Mouse (Mus musculus) T-helper 1 cell (primary cell): ENCODE results near the gene D17Wsu92e.

Source experiments
- in situ Hi-C: fragments of 300-600 bp; cut with MboI, MseI; formaldehyde crosslinking; loops from one replicate; pipeline ENCODE4 v1.15.1; 2025; ENCODE audit warnings: high pct_unique_total_duplicates

The D17Wsu92e gene

DNA sequence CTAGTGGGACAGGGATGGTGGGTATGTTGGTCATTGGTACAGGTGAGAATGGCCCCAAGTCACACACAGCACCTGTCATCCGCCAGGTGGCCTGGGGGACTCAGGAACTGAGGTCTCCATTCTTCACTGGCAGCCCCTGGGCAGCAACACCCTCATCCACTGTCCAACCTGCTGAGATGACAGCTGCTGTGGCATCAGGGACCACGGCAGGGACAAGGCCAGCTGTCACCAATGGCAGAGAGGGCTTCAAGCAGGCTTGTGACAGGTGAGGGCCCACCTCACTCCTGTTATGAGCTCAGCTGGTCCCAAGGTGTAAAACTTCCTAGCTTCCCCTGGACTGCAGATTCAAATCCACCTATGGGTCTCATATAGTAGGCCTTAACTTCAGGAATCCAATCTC is 72.3 kb downstream of the D17Wsu92e start:
- in situ Hi-C loops = no loop called here

DNA sequence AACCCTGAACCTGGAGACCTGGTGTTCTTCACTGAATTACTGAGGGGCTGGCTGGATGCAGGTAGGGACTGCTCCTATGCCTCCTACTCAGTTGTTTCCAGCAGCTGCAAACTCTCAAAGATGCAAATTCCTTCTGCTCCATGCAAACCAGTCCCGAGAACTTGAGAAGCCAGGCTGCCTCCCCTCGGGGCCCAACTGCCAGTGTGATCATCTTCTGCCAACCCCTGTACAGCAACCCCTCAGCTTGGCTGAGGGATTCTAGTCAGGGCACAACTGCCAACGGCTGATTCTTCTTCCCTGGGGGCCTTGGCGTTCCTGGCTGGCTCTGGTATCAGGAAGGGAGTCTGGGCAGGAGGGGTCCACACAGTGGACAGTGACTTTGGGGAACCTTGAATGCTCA is 74.0 kb downstream of the D17Wsu92e start:
- in situ Hi-C loops = no loop called here

DNA sequence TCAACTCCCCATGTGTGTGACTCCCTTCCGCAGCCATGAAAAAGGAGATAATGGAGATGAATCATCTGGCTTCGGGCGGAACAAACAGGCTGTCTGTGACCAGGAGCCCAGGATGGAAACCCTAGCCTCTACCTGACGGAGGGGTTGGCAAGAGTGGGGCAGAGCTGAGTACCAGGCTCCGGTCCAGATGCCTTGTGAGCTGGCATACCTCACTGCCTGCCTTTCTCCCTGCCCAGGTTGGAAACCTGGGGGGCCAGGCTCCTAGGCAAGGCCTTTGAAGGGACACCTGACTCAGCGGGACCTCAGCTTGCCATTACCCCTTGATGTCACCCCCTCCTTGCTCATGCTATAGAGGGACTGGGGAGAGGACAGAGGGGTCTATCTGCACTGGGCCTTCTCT is 79.5 kb downstream of the D17Wsu92e start:
- in situ Hi-C loops = no loop called here

DNA sequence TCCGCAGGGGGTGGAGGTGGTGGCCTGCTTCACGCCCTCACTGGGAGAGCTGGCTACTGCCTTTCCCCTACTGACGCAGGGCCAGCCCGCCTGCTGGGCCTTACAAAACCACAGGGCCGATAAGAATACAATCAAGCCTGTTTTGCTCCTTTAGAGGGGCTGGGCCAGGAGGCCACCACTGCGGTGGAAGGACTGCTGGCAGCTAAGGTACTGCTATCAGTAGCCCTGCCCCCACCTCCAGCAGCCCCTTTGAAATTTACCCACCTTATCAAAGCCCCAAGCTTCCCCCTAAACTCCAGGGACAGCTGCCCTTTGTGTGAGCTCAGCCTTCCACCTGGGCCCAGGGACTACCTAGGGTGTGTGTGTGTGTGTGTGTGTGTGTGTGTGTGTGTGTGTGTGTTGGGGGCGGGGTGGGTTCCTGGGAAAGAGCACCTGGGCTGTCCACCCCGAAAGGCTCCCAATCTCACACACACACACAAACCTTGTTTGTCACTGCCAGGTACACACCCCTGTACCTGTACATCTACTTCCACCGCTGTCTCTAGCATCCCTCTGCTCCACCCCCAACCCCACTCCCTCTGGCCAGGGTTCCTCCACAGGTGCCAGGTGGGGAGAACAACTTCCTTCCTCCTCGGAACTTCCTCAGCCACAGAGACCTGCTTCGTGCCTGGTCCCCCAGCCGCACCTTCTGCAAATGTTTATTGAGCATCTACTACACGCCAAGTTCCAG is 85.9 kb downstream of the D17Wsu92e start:
- in situ Hi-C loops = no loop called here

DNA sequence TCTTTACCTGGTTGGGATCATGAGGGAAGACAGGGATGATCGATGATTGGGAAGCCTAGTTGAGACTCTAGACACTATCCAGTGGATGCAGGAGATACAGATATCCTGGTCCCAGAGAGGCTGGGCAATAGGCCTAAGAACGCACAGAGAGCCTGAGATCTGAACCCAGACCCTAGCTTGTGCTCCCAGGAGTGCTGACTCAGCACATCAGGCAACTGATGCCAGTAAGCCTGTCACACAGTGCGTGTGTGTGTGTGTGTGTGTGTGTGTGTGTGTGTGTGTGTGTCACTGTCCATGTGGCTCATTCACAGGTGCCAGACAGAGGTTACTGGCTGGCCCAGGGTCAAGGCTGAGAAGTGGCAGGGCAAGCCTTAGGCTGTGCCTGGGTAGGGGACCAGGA is 87.8 kb downstream of the D17Wsu92e start:
- in situ Hi-C loops = no loop called here

DNA sequence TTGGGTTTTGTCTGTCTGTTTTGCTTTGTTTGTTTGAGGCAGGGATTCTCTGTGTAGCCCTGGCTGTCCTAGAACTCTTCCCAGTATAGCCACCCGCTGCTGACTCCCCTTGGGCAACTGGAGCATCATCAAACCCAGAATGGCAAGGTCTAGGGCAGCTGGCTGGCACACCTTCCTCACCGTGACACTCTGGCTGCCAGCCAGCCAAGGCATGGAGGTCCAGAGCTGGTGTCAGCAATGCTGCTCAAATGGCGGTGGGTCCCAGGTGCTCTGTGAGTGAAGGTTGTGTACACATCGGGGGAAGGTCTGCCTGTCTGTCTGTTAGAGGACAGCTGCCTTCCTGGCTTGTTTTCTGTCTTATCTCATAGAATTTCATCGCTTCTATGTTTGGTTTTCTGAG is 88.3 kb downstream of the D17Wsu92e start:
- in situ Hi-C loops = no loop called here

DNA sequence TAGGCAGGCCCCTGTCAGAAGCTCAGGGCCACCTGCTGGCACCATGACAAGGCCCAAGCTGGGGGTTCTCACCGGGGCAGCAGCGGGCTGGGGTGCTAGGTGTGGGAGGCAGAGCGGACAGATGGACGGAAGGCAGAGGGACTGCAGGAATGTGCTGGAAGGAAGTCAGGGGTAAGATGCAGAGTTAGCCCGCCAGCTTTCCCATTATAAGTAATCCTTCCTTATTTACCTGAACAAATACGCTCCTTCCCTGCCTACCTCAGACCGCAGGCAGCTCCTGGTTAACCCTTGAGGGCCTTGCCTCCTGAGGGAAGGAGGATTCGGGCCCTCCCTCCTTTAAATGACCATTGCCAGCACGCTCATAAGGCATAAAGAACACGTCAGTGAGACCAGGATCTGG is 91.7 kb downstream of the D17Wsu92e start, which contains the start of gene Spdef:
Spdef (minus strand) TSS at position 186 of the 400 bp plus-strand sequence.
- in situ Hi-C loops = no loop called here

DNA sequence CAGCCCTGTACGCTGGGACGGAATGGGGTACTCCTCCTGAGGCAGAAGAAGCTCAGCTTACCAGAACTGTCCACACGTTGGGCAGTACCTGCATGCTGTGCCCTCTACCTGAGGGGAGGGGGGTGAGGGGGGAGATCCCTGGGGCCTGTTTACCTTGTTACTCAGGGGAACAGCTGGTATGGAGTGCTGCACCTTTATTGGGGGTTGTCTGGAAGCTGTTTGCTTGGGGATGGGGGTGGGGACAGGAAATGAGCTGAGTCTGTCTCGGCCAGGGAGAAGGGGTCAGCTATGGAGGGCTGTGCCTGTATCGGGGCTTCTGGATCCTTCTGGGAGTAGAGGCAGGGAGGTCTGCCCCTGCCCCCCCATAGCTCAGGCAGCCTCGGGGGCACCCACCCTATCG is 93.9 kb downstream of the D17Wsu92e start:
- in situ Hi-C loops = no loop called here

DNA sequence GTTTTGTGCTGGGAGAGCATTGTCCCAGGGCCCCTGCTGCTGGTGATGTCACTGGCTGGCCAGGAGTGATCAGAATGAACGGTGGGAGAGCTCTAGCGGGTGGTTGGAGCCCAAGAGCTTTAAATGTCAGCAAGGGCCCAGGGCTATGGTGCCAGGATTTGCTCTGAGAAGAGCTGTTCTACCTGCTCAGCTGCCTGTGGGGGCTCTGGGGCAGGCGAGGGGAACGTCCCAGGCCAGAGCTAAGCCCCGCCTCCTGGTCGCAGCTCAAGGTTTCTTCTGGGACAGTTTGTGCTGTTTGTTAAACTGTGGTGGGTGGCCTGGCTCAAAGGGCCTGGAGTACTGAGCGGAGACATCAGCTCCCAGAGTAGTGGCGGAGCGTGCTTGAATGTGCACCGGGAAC is 95.0 kb downstream of the D17Wsu92e start:
- in situ Hi-C loops = no loop called here

DNA sequence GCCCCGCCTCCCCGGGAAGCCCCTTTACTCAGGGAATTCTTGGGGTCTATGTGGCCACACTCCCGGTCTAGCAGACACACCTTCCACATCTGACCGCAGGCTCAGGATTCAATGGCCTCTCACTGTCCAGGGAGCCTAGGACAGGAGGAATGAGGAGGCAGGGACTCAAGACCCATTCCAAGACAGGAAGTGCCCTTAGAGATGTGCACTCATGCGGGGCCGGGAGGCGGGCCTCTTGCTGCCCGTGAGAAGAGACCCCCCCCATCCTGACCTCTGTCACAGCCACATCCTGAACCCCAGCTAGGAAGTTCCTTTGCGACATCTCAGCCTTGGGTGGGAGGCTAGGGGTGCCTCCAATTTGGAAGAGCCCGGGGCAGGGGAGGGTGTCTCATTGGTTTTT is 95.4 kb downstream of the D17Wsu92e start:
- in situ Hi-C loops = no loop called here

DNA sequence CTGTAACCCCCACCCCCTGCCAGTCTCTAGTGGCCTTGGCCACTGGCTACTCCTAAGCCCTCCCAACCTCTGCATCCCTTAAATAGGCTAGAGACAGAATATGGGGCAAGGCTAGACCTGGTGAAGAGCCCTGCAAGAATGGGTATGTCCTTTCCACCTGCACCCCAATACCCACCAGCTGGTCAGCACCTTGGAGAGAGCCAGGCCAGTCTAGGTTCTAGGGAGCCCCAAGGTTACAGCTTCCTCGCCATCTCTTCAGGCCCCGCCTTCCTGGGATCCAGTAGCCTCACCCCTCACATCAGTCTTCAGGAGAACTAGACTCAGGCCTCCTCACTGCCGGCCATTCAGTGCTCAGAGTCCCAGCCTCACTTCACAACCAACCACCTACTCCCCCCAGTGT is 96.1 kb downstream of the D17Wsu92e start:
- in situ Hi-C loops = no loop called here

DNA sequence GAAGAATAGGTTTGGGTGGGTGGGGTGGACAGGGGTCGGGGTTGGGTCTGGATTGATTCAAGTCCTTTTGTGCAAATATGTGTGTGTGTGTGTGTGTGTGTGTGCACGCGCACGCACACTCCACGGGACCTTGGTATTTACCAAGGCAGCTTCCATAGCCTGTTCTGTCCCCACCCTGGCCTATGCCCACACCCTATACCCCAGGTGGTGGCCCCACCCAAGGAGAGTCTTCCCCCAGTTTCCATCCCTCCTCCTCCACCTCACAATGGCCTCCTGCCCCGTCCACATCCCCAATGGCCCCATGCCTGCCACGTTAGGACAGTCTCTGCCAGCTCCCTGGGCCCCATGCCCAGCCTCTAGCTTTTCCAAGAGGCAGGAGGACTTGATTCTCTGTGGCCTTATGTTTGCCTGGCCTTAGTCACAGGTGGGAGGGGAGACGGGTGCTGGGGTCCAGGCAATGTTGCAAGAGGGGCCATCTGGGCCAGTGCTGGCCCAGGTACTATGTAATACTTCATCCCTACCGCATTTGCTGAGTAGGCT is 99.3 kb downstream of the D17Wsu92e start:
- in situ Hi-C loops = no loop called here

DNA sequence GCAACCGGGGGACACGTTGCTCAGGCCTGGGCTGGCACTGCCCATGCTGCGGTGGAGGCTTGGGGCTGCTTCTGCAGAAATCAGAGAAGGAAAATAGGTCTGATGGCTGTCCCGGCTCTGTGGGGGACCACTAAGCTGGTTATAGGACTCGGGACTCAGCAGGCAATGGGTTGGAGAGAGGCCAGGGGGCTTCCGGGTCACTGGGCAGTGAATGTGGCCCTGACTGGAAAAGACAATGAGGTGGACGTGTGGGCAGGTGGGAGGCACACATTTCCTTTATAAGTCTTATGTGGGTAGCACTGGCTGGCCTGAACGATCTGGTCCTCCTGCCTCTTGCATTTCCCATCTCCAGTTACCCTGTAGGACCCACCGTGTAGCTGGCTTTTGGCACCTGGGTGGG is 100.1 kb downstream of the D17Wsu92e start:
- in situ Hi-C loops = no loop called here

DNA sequence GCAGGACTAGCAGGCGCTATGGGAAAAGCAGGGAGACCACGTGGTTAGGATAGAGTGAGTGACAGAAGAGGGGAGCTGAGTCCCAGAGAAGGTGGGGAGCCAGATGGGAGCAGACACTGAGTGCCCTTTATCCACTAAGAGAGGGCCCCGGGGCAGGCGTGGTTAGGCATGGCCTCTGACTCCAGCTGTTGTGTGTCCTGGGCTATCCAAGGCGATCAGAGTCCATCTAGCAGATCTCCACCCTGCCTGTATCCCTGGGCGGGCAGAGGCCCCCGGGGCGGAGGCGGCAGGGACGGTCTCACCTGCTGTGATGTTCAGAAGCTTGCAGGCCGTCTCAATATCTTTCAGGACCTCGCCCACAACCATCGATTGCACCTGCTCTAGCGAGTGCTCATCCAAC is 100.8 kb downstream of the D17Wsu92e start:
- in situ Hi-C loops = no loop called here

DNA sequence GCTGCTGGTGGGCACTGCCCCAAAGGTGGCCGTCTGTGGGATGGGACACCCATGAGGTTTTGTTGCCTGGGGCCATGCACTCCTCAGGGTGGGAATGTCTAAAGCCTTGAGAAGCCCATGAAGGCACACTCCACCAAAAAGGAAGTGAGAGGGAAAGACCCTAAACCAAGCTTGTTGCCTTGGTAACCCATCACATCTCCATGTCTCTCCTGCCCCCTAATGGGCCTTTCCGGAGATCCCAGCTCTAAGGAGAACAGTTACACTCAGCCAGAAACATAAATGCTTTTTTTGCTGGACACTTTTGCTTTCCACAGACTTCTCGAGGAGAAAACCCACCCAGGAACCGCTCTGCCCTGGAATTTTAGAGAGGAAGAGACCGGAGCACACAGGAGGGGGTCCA is 102.2 kb downstream of the D17Wsu92e start:
- in situ Hi-C loops = no loop called here

DNA sequence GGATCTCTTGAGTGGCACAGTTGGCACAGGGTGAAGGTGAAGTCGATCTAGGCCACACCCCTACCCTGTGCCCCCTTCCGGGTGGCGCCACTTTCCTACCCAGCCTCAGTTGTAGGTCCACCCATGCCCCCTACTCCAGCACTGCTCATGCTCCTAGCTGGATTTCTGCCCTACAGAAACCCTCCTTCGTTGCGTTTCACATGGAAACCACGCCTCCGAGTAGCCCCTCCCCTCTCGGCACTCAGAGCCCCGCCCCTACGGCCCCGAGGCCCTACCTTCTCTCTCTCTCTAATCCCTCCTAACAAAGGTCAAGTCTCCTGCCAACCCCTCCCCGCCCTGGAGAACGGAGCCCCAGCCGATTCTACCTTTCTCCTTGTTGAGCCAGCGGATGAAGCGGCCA is 103.6 kb downstream of the D17Wsu92e start:
- in situ Hi-C loops = no loop called here

DNA sequence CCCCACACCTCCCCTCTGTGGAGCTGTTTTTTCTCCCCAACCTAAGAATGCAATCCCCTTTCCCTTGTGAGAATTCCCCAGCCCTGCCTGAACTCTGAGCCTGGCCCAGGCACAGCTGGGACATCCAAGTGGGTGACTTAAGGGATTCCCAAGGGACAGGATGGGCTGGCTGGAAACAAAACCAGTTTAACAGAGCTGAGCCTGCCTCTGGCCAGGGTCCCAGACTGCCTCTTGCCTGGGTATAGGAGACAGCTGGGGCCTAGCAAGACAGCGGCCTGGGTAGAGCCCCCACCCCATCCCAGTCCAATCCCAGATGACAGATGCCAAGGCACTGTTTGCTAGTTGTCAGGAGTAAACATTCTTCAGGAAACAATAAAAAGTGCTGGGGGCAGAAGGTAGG is 107.6 kb downstream of the D17Wsu92e start:
- in situ Hi-C loops = no loop called here

DNA sequence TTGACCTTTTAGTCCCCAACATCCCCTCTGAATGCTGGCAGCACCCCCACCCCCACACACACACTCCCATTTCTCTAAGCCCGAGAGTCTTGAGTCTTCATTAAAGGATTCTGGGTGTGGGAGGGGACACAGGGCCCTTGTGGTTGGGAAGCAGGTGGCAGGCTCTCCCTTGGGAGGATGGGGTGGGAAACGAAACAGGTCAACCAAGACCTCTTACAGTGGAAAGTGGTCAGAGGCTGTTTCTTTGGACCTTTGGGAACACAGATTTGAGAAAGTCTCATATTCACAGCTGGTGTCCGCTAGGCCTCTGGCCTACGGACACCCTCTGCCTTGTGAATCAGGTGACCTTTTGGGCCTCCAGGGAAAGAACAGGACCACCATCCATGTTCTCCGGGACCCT is 110.8 kb downstream of the D17Wsu92e start:
- in situ Hi-C loops = no loop called here

DNA sequence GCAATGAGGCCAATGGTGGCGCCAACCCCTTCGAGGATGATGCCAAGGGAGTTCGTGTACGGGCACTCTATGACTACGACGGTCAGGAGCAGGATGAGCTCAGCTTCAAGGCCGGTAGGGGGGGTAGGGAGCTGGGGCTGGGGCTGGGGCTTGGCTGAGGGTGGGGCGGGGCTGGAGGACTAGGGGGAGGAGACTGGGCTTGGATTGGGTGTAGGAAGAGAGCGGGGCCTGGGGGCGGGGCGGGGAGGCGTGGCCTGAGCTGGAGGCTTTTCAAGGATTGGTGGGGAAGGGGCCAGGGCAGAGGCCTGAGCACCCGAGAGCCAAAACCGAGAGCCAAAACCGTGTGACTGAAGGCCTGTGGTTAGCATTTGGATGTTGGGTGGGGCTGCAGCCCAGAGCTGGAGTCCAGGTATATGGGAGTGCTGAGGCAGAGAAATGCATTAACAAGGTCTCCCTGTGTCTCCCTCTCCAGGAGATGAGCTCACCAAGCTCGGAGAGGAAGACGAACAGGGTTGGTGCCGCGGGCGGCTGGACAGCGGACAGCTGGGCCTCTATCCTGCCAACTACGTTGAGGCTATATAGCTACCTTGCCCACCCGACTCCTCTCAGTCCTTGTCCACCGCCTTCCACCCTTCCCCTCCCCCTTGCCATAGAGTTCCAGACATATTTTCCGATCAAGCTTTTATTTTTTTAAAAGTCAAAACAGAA is 112.3 kb downstream of the D17Wsu92e start:
- in situ Hi-C loops = no loop called here

DNA sequence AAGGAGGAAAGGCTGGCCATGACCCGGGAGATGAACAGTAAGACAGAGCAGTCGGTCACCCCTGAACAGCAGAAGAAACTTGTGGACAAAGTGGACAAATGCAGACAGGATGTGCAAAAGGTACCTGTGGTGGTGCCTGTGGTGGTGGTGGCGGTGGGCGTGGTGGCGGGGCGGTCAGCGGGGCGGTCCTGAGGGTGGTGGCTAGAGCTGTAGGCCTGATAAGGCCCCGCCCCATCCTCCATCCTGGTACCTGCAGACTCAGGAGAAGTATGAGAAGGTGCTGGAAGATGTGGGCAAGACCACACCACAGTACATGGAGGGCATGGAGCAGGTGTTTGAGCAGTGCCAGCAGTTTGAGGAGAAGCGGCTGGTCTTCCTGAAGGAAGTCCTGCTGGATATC is 114.8 kb downstream of the D17Wsu92e start:
- in situ Hi-C loops = no loop called here

DNA sequence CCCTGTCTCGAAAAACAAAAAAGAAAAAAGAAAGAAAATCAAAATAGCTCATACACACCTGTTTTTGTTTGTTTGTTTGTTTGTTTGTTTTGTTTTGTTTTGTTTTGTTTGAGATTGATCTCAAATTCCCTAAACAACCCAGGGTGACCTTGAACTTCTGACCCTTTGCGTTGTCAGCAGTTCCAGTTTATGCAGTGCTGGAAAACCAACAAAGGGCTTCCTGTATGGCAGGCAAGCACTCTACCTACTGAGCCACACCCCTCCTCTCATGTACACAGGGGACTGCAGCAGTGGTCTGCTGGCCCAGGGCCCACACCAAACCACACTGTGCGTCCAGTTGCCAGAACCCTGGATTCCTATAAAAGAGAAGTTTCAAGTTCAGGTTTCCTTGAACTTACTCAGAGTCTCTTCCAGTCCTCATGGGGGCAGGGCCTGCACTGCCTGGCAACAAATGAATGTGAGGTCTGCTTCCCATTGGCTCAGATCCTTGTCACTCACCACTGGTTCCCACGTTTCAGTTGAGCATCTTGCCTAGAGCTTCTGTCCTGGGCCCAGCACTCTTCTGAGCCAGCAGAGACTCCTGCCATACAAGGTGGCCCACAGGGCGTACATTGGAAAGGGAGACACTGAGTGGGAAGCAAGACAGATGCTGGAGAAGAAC is 116.4 kb downstream of the D17Wsu92e start:
- in situ Hi-C loops = no loop called here

DNA sequence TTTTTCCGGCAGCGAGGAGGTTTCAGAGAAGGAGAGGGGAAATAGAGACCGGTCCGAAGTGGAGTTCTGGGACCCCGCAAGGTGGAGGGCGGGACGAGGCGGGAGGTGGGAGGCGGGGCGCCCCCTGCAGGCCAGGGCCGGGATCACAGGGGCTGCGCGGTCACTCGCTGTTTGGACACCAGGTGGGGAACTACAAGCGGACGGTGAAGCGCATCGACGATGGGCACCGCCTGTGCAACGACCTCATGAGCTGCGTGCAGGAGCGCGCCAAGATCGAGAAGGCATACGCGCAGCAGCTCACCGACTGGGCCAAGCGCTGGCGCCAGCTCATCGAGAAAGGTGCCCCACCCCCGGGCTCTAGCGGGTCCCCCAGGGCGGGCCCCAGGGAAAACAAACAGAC is 117.9 kb downstream of the D17Wsu92e start:
- in situ Hi-C loops = no loop called here

DNA sequence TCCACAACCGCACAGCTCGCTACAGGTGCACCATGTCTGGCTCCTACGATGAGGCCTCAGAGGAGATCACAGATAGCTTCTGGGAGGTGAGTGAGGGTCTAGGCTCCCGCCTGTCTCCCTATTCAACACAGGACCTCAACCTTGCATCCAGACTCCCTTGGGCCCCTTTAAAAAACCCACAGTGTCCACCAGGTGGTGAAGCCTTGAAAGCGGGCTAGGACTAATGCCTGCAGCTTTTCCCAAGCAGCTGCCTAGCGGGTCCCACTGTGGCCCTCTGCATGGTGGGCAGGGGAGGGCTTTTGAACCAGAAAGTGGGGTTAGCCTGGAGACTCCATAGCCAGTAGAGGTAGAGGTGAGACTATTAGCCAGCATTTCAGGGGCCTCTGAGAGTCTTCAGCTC is 118.6 kb downstream of the D17Wsu92e start:
- in situ Hi-C loops = no loop called here
